Mouse (Mus musculus) cerebellum, adult 8-10 months (tissue): ENCODE data around the gene Mettl7a1.
"Not testable (repeated sequence)": the region's sequence is repeated elsewhere in the genome, so short reads cannot be mapped to it uniquely, and the experiment has no call there.

ENCODE experiments used
- DNase-seq: peaks from one replicate; pipeline ENCODE4 v3.0.0; 2022

Mettl7a1 gene

GRCm38 (mm10) chr15:100346761-100347160, 42.8 kb downstream of the Mettl7a1 start:
- no peak for DNase-seq

- no peak for DNase-seq
These were observed 45.6 kb downstream of the Mettl7a1 start for GRCm38 (mm10) chr15:100349496-100349895.

GRCm38 (mm10) chr15:100351501-100352060, 47.6 kb downstream of the Mettl7a1 start:
- no peak for DNase-seq

- no peak for DNase-seq
These were observed 48.8 kb downstream of the Mettl7a1 start, which contains the start of the genes Methig1 and Mettl7a2 for GRCm38 (mm10) chr15:100352711-100353250. Gene Methig1, plus strand, starts transcription at chr15:100353149. Gene Mettl7a2, plus strand, starts transcription at chr15:100353200.

- DNase-seq = not testable (repeated sequence)
These were observed 49.5 kb downstream of the Mettl7a1 start for GRCm38 (mm10) chr15:100353399-100353798.

GRCm38 (mm10) chr15:100355876-100356275, 51.9 kb downstream of the Mettl7a1 start:
- no peak for DNase-seq

- DNase-seq = no peak
These were observed 60.3 kb downstream of the Mettl7a1 start, which contains the start of gene Higd1c for GRCm38 (mm10) chr15:100364242-100364641. Gene Higd1c, plus strand, starts transcription at chr15:100364542.

GRCm38 (mm10) chr15:100365967-100366366, 62.0 kb downstream of the Mettl7a1 start:
- DNase-seq = not testable (repeated sequence)

- DNase-seq = no peak
These were observed 63.2 kb downstream of the Mettl7a1 start for GRCm38 (mm10) chr15:100367119-100367518.

GRCm38 (mm10) chr15:100375066-100375465, 71.1 kb downstream of the Mettl7a1 start:
- DNase-seq = peak; percentile 44

- not testable (repeated sequence) for DNase-seq
These were observed 74.0 kb downstream of the Mettl7a1 start for GRCm38 (mm10) chr15:100377847-100378505.
